17 mouse cellular contexts compared by ENCODE assay signal in the genomic region with DNA sequence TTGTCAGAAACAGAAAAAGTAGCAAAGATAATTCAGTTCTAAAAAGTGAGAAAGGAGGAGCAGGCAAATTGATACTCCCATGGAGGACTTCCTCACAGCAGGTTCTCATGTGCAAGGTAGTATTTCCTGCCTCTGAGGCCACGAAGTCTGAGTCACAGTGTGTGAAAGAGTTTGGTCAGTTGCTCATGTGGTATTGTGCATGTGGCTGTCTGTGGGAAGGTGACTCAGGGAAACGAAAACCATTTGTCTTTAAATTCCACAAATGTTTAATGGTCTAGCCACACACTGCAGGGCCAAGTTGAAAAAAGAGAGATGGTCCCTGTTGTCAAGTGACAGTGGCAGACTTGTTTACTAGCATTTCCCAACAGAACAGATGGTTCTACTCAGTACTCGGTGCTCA. TPM values are rescaled to one million over a fixed set of nuclear protein-coding genes. Genes with fewer than 3 reads are reported as not detected.
A peak's percentile ranks its signal among the peaks of the same experiment; 100 is the strongest.
DNase-seq lines count a peak whose midpoint lies in the region; ATAC-seq lines count a peak whose summit lies in the region.
"Had no signal": no experiment of that assay in that cellular context is flagged by ENCODE, and none has a peak within 500 bp of the region (broad histone marks: within the 10 kb centered on the region; RNA-seq: fewer than 3 reads in every experiment).

No protein-coding gene starts in this region.

- H3K4me1 ChIP-seq in forebrain, embryonic 11.5 days (replicated peaks; ENCODE audit: control insufficient read depth, insufficient read depth, low read length) = no peaks in the 10 kb centered on the region
- H3K4me1 ChIP-seq: neural tube, embryonic 13.5 days had no signal

- peak; percentile 94 for DNase-seq in 3T3-L1 (ENCODE audit: low read depth, low spot score)
- DNase-seq in forebrain, embryonic 11.5 days (ENCODE audit: low spot score) = no peak
- no peak for DNase-seq in neural tube, embryonic 10.5 days (ENCODE audit: extremely low spot score, low spot score)
- DNase-seq: adrenal gland, postnatal 25 days; cerebellum, adult 11-12 months; gastrocnemius, postnatal 25 days; kidney, adult 9 months; liver; lung, postnatal 10 days; midbrain, embryonic 14.5 days; retina, postnatal 1 day had no signal

- H3K9ac ChIP-seq in forebrain, embryonic 11.5 days (ENCODE audit: low read length) = no peak overlapping the region
- H3K9ac ChIP-seq: hindbrain, embryonic 14.5 days; neural tube, embryonic 13.5 days had no signal

- no peaks in the 10 kb centered on the region for H3K27me3 ChIP-seq in forebrain, embryonic 11.5 days (ENCODE audit: control insufficient read depth, insufficient read depth, low read length)
- H3K27me3 ChIP-seq: neural tube, embryonic 13.5 days had no signal

- H3K27ac ChIP-seq in forebrain, embryonic 11.5 days (ENCODE audit: low read depth, low read length) = no peak overlapping the region
- H3K27ac ChIP-seq: hindbrain, embryonic 14.5 days; neural tube, embryonic 13.5 days had no signal

- WGBS in forebrain, embryonic 11.5 days = 78% methylated on average over 3 of the region's 3 CpGs

- H3K9me3 ChIP-seq in forebrain, embryonic 11.5 days (ENCODE audit: control insufficient read depth, low read length) = no peaks in the 10 kb centered on the region
- H3K9me3 ChIP-seq: neural tube, embryonic 13.5 days had no signal

- ATAC-seq in CD4-positive, CD25-positive, alpha-beta regulatory T cell, adult 4 months = peak; percentile 53
- ATAC-seq in common myeloid progenitor, adult 5-6 weeks (replicated peaks; ENCODE audit: low read depth, poor library complexity, severe bottlenecking) = 0 out of 2 replicates have a peak, but pooled peaks have one; percentile 30
- peak; percentile 46 for ATAC-seq in monocyte, adult 5-6 weeks (replicated peaks; ENCODE audit: insufficient number of reproducible peaks, low FRiP score, low TSS enrichment, poor library complexity, severe bottlenecking)
- no peak for ATAC-seq in forebrain, embryonic 11.5 days (replicated peaks; ENCODE audit: low FRiP score)
- ATAC-seq in erythroid progenitor cell, adult 5-6 weeks (replicated peaks; ENCODE audit: low FRiP score, poor library complexity, severe bottlenecking) = no peak

- no peak overlapping the region for H3K4me2 ChIP-seq in forebrain, embryonic 11.5 days (ENCODE audit: low read depth, low read length, severe bottlenecking)
- H3K4me2 ChIP-seq: hindbrain, embryonic 14.5 days; neural tube, embryonic 13.5 days had no signal

- no peak overlapping the region for H3K4me3 ChIP-seq in forebrain, embryonic 11.5 days (ENCODE audit: low read depth, low read length)
- H3K4me3 ChIP-seq: neural tube, embryonic 13.5 days had no signal

- no peaks in the 10 kb centered on the region for H3K36me3 ChIP-seq in forebrain, embryonic 11.5 days (ENCODE audit: control insufficient read depth, insufficient read depth, low read length)
- H3K36me3 ChIP-seq: neural tube, embryonic 13.5 days had no signal

RNA-seq across cellular contexts. Expression of gene Ptafr, which starts 24.6 kb away (rescaled TPM):
- polyA plus RNA-seq in CD4-positive, CD25-positive, alpha-beta regulatory T cell, adult 4 months (2017; shearing (Covaris generic)) = 1 to 10 TPM; 3.8 to 4.2 TPM
- 2.1 TPM in 2 replicates for total RNA-seq in common myeloid progenitor, adult 5-6 weeks (2017)
- 3.6 to 28.2 TPM (median 24.8 TPM) in 3 replicates for total RNA-seq in monocyte, adult 5-6 weeks (2017)
- polyA plus RNA-seq in forebrain, embryonic 11.5 days (2014; fragmentation: Nextera tagmentation; extraction: Ambion mirVana) = 0.25 and 0.40 TPM in 2 replicates
- total RNA-seq in erythroid progenitor cell, adult 5-6 weeks (2015; ENCODE audit: low replicate concordance) = 2.9 and 3.8 TPM in 2 replicates
- total RNA-seq in erythroid progenitor cell, adult 5-6 weeks (2017; ENCODE audit: low replicate concordance) = 4.4 and 5.4 TPM in 2 replicates

RNA-seq across cellular contexts. Expression of gene Eya3, which starts 50.3 kb away (rescaled TPM):
- 10 to 100 TPM; 35.5 to 42.1 TPM for polyA plus RNA-seq in CD4-positive, CD25-positive, alpha-beta regulatory T cell, adult 4 months (2017; shearing (Covaris generic))
- 18.3 and 35.8 TPM in 2 replicates for total RNA-seq in common myeloid progenitor, adult 5-6 weeks (2017)
- 8.7 to 25.5 TPM (median 18.8 TPM) in 3 replicates for total RNA-seq in monocyte, adult 5-6 weeks (2017)
- polyA plus RNA-seq in forebrain, embryonic 11.5 days (2014; fragmentation: Nextera tagmentation; extraction: Ambion mirVana) = 31.6 and 31.9 TPM in 2 replicates
- 34.2 and 43.6 TPM in 2 replicates for total RNA-seq in erythroid progenitor cell, adult 5-6 weeks (2015; ENCODE audit: low replicate concordance)
- total RNA-seq in erythroid progenitor cell, adult 5-6 weeks (2017; ENCODE audit: low replicate concordance) = 15.0 and 28.9 TPM in 2 replicates

RNA-seq across cellular contexts. Expression of gene Dnajc8, which starts 53.2 kb away (rescaled TPM):
- polyA plus RNA-seq in CD4-positive, CD25-positive, alpha-beta regulatory T cell, adult 4 months (2017; shearing (Covaris generic)) = 100 to 1,000 TPM; 322 to 338 TPM
- 412 and 457 TPM in 2 replicates for total RNA-seq in common myeloid progenitor, adult 5-6 weeks (2017)
- total RNA-seq in monocyte, adult 5-6 weeks (2017) = 510 to 713 TPM (median 673 TPM) in 3 replicates
- 208 and 217 TPM in 2 replicates for polyA plus RNA-seq in forebrain, embryonic 11.5 days (2014; fragmentation: Nextera tagmentation; extraction: Ambion mirVana)
- total RNA-seq in erythroid progenitor cell, adult 5-6 weeks (2015; ENCODE audit: low replicate concordance) = 107 and 129 TPM in 2 replicates
- total RNA-seq in erythroid progenitor cell, adult 5-6 weeks (2017; ENCODE audit: low replicate concordance) = 248 and 264 TPM in 2 replicates

RNA-seq across cellular contexts. Expression of gene Atpif1, which starts 55.1 kb away (rescaled TPM):
- 100 to 1,000 TPM; 163 to 184 TPM for polyA plus RNA-seq in CD4-positive, CD25-positive, alpha-beta regulatory T cell, adult 4 months (2017; shearing (Covaris generic))
- total RNA-seq in common myeloid progenitor, adult 5-6 weeks (2017) = 1,728 and 2,046 TPM in 2 replicates
- 103 to 180 TPM (median 116 TPM) in 3 replicates for total RNA-seq in monocyte, adult 5-6 weeks (2017)
- 905 and 906 TPM in 2 replicates for polyA plus RNA-seq in forebrain, embryonic 11.5 days (2014; fragmentation: Nextera tagmentation; extraction: Ambion mirVana)
- total RNA-seq in erythroid progenitor cell, adult 5-6 weeks (2015; ENCODE audit: low replicate concordance) = 1,556 and 1,764 TPM in 2 replicates
- total RNA-seq in erythroid progenitor cell, adult 5-6 weeks (2017; ENCODE audit: low replicate concordance) = 3,478 and 4,268 TPM in 2 replicates

Comparison
In these comparisons a context has a peak if more than half of its experiments do, and no peak if none do; other contexts are left out.
1. ATAC-seq: peak in CD4-positive, CD25-positive, alpha-beta regulatory T cell, adult 4 months (single experiment), common myeloid progenitor, adult 5-6 weeks (single experiment) and monocyte, adult 5-6 weeks (single experiment); none in forebrain, embryonic 11.5 days (single experiment) and erythroid progenitor cell, adult 5-6 weeks (single experiment).